Mouse (Mus musculus) liver, embryonic 16.5 days (tissue): Measurements from ENCODE around the gene Rnf8. TPM values are rescaled to one million over a fixed set of nuclear protein-coding genes. Genes with fewer than 3 reads are reported as not detected.

Source experiments
- ATAC-seq: fragments of 200-750 bp; cut with Nextera tagmentation; 2 replicates; pipeline ENCODE4 v1.8.0; 2017; ENCODE audit warnings: low read depth, mild to moderate bottlenecking, moderate number of reproducible peaks, moderate library complexity
- H3K27ac ChIP-seq: fragments of 300-500 bp; sonication (generic); 2 replicates; pipeline ENCODE4 v1.5.1; 2014; ENCODE audit warnings: mild to moderate bottlenecking, low read length
- H3K27me3 ChIP-seq: fragments of 300-500 bp; sonication (generic); 2 replicates; pipeline ENCODE4 v1.6.1; 2014; ENCODE audit warnings: low read depth, low read length, mixed read lengths; ENCODE audit not compliant: control insufficient read depth, insufficient read depth
- H3K36me3 ChIP-seq: fragments of 300-500 bp; sonication (generic); 2 replicates; pipeline ENCODE4 v1.6.1; 2014; ENCODE audit warnings: mild to moderate bottlenecking; ENCODE audit not compliant: control insufficient read depth, insufficient read depth
- H3K4me1 ChIP-seq: fragments of 300-500 bp; sonication (generic); 2 replicates; pipeline ENCODE4 v1.6.1; 2014; ENCODE audit warnings: low read depth, low read length, mixed read lengths; ENCODE audit not compliant: control insufficient read depth
- H3K4me2 ChIP-seq: fragments of 300-500 bp; sonication (generic); 2 replicates; pipeline ENCODE4 v1.6.1; 2014; ENCODE audit warnings: low read depth, low read length, mixed read lengths
- H3K4me3 ChIP-seq: fragments of 300-500 bp; sonication (generic); 2 replicates; pipeline ENCODE4 v1.5.1; 2014; ENCODE audit warnings: low read depth, mild to moderate bottlenecking, low read length
- H3K9ac ChIP-seq: fragments of 300-500 bp; sonication (generic); 2 replicates; pipeline ENCODE4 v1.6.1; 2014; ENCODE audit warnings: low read depth, low read length
- H3K9me3 ChIP-seq: fragments of 300-500 bp; sonication (generic); replicated peaks from 2 replicates; pipeline ENCODE4 v1.6.1; 2016; ENCODE audit warnings: low read length; ENCODE audit not compliant: control insufficient read depth
- WGBS: fragments of 180-500 bp; shearing (Covaris S2); extraction: QIAGEN DNeasy Blood & Tissue Kit; methylation state at CpG from one replicate; pipeline ENCODE4 v1.1.7; 2014; ENCODE audit not compliant: insufficient replicate concordance; 5-methylcytosine and 5-hydroxymethylcytosine counted together
- polyA plus RNA-seq: library from polyadenylated mRNA; unstranded; fragments of >200 nt; fragmentation: Nextera tagmentation; extraction: Ambion mirVana; gene quantifications from 2 replicates; pipeline ENCODE4 v1.2.1, GENCODE M21; 2015

Gene Rnf8
- polyA plus RNA-seq, 1 experiment from 2014 or later, result 30.5 TPM

DNA sequence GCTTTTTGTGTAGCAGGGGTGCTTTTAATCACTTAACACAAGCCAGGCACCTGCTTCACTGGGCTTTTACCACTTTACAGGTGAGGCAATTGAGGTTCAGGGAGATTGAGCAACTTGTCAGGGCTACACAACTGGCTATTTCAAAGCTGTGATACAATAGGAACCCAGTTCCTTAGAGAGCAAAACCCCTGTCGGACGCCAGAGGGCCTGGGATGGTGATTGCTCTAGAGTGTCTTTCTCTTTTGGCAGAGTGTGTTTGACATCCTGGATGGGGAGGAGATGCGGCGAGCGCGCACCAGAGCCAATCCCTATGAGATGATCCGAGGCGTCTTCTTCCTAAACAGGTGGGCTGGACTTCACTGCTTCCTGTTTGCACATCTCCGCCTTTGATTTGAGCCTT, 67.1 kb downstream of the Rnf8 start:
- H3K9ac ChIP-seq, result no peak overlapping the region
- WGBS, result 90% methylated on average over 9 of the region's 9 CpGs
- H3K4me3 ChIP-seq, result no peak overlapping the region
- H3K27me3 ChIP-seq, result no peaks in the 10 kb centered on the region
- ATAC-seq, result no peak
- H3K36me3 ChIP-seq, result peaks cover 64% of the 10 kb centered on the region
- H3K27ac ChIP-seq, result no peak overlapping the region
- H3K4me1 ChIP-seq, result peaks cover 29% of the 10 kb centered on the region
- H3K9me3 ChIP-seq, result no peaks in the 10 kb centered on the region
- H3K4me2 ChIP-seq, result no peak overlapping the region

DNA sequence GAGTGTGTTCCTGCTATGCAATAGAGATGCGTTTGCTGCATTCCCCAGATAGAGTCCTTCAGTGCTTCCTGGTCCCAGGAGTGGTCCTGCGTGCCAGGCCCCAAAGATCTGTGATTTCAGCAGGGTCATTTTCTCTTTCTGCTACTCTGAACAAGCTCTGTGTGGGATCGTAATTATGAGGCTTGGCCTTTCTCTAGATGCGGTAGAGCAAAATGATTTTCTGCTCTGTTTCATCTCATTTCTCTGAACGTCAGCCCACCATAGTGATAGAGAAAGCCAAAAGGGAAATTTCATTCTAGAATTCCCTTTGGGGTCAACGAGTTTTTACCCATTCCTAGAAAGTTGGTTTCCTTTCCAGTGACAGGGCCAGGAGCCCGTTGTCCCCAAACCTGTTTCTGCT, 67.7 kb downstream of the Rnf8 start:
- ATAC-seq, result no peak
- Histone ChIP-seq H3K27me3 (no peaks in the 10 kb centered on the region), H3K9ac (no peak overlapping the region), H3K4me1 (peaks cover 33% of the 10 kb centered on the region), H3K9me3 (no peaks in the 10 kb centered on the region), H3K4me2 (no peak overlapping the region), H3K4me3 (no peak overlapping the region), H3K36me3 (peaks cover 58% of the 10 kb centered on the region), H3K27ac (no peak overlapping the region)
- 83% methylated on average over 7 of the region's 7 CpGs for WGBS

DNA sequence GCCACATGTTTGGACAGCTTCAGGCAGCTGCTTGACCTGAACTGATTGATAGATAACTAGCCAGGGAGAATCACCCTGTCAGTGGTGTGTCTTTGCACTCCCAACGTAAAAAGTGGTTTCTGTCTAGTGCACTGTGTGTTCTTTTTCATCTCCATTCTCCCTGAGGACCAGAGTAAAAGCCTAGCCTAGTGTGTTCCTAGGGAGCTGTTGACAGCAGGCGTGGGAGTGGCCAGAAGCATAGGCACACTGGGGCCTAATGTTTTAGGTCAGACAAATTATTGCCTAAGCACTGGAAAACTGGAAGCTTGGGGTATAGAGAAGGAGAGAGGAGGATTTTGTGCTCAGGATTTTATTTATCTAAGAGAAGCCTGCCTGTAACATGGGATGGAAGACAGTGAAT, 68.5 kb downstream of the Rnf8 start:
- no peaks in the 10 kb centered on the region for H3K9me3 ChIP-seq
- H3K9ac ChIP-seq, result no peak overlapping the region
- H3K36me3 ChIP-seq, result peaks cover 59% of the 10 kb centered on the region
- peaks cover 40% of the 10 kb centered on the region for H3K4me1 ChIP-seq
- H3K4me3 ChIP-seq, result no peak overlapping the region
- no peaks in the 10 kb centered on the region for H3K27me3 ChIP-seq
- 72% methylated on average over 2 of the region's 2 CpGs for WGBS
- H3K4me2 ChIP-seq, result no peak overlapping the region
- H3K27ac ChIP-seq, result no peak overlapping the region
- ATAC-seq, result no peak

DNA sequence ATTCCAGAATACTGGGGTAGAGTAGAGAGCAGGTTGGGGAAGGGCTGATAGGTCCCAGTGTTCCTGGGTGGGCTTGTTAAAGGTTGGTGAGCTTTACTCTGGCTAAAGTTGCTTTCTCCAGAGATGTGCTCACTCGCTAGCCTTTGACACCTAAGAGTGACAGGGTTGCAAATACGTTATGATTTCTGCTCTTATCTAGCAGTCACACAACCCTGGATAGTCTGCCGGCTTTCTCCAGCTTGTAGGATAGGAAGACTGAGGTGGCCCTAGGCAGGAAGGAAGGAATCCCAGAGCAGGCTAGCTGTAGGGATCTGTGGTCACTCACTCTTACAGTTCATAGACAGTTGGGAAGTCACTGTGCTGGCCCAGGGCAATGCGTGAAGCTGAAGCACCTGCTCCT, 69.7 kb downstream of the Rnf8 start:
- no peaks in the 10 kb centered on the region for H3K27me3 ChIP-seq
- WGBS, result 39% methylated on average over 4 of the region's 4 CpGs
- H3K36me3 ChIP-seq, result peaks cover 55% of the 10 kb centered on the region
- H3K9me3 ChIP-seq, result no peaks in the 10 kb centered on the region
- H3K4me3 ChIP-seq, result no peak overlapping the region
- H3K4me2 ChIP-seq, result no peak overlapping the region
- peaks cover 40% of the 10 kb centered on the region for H3K4me1 ChIP-seq
- H3K27ac ChIP-seq, result no peak overlapping the region
- ATAC-seq, result peak; percentile 50; the same call in 1 of the 2 replicates
- H3K9ac ChIP-seq, result no peak overlapping the region

DNA sequence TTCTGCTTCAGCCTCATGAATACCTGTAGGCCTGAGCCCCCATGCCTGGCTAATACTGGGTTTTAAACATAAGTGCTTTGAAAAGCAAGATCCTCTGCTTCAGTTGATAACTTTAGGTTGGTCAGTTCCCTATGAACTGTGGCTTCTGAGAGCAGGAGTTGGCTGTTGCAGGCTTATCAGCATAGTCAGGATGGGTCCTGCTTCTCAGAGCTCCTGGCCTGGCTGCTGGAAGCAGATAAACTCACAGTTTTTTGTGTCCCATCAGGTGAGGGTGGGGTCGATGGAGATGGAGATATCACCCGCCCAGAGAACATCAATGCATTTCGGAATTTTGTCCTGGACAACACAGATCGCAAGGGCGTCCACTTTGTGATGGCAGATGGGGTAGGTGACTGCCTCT, 72.2 kb downstream of the Rnf8 start:
- no peak overlapping the region for H3K4me3 ChIP-seq
- no peaks in the 10 kb centered on the region for H3K27me3 ChIP-seq
- 48% methylated on average over 5 of the region's 5 CpGs for WGBS
- peaks cover 52% of the 10 kb centered on the region for H3K36me3 ChIP-seq
- no peak overlapping the region for H3K9ac ChIP-seq
- H3K9me3 ChIP-seq, result no peaks in the 10 kb centered on the region
- no peak overlapping the region for H3K4me2 ChIP-seq
- H3K4me1 ChIP-seq, result peaks cover 40% of the 10 kb centered on the region
- peak; percentile 87 for ATAC-seq
- H3K27ac ChIP-seq, result peak overlapping the region; percentile 60

DNA sequence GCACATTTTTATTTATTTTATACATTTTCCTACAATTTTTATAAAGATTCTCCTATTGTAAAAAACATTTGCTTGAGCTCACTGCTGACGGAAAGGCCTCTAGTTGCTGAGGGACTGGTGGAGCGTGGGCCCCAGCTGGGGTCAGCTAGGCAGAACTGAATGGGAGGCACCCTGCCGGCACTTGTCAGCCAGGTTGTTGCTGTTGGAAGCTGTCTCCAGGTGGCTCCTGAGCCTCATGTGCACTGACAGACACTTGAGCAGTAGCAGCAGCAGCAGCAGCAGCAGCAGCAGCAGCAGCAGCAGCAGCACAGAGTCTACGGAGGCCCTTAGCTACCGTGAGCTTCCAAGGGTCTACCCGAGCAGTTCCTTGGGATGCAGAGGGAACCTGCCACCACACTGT, 72.8 kb downstream of the Rnf8 start:
- Histone ChIP-seq H3K27me3 (no peaks in the 10 kb centered on the region), H3K4me1 (peaks cover 40% of the 10 kb centered on the region), H3K4me2 (no peak overlapping the region), H3K36me3 (peaks cover 47% of the 10 kb centered on the region), H3K27ac (no peak overlapping the region), H3K9me3 (no peaks in the 10 kb centered on the region), H3K4me3 (no peak overlapping the region), H3K9ac (no peak overlapping the region)
- no peak for ATAC-seq
- WGBS, result 74% methylated on average over 6 of the region's 6 CpGs

DNA sequence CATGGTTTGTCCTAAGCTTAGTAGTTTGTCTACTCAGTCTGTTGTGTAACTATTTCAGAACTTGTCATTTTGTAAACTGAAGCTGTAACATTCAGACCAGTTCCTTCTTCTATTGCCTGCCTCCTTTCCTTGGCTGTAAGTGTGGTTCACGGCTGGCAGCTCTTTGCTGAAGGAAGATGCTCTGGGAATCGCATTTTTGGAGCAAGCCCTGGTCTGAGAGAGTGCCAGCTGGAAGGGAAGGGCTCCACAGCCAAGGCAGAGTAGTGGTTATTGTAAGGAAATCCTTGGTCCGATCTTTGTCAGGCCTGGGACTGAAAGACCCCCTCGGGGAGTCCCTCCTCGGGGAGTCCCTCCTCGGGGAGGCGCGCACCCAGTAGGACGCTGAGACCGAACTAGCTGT, 74.0 kb downstream of the Rnf8 start:
- Histone ChIP-seq H3K36me3 (peaks cover 40% of the 10 kb centered on the region), H3K9ac (no peak overlapping the region), H3K9me3 (no peaks in the 10 kb centered on the region), H3K27me3 (no peaks in the 10 kb centered on the region), H3K4me3 (no peak overlapping the region), H3K4me1 (peaks cover 40% of the 10 kb centered on the region), H3K4me2 (no peak overlapping the region), H3K27ac (no peak overlapping the region)
- 93% methylated on average over 10 of the region's 10 CpGs for WGBS
- ATAC-seq, result no peak

DNA sequence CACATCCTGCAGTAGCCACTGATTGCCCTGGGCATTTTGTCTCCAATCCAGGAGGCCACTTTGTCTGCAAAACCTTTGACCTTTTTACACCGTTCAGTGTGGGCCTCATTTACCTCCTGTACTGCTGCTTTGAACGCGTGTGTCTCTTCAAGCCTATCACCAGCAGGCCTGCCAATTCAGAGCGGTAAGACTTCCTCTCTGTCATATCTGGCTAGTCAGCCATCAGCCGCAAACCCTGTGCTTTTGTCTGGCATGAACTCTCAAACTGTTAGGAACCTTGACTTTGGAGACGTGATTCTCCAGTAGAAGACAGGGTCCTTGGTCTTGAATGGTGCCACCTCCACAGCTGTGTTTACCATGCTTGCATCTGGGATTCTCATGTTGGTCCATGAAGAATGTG, 75.7 kb downstream of the Rnf8 start:
- peaks cover 25% of the 10 kb centered on the region for H3K4me1 ChIP-seq
- peaks cover 48% of the 10 kb centered on the region for H3K36me3 ChIP-seq
- H3K4me3 ChIP-seq, result no peak overlapping the region
- no peak overlapping the region for H3K4me2 ChIP-seq
- no peak for ATAC-seq
- no peaks in the 10 kb centered on the region for H3K27me3 ChIP-seq
- no peak overlapping the region for H3K27ac ChIP-seq
- H3K9me3 ChIP-seq, result no peaks in the 10 kb centered on the region
- no peak overlapping the region for H3K9ac ChIP-seq
- 47% methylated on average over 6 of the region's 6 CpGs for WGBS

DNA sequence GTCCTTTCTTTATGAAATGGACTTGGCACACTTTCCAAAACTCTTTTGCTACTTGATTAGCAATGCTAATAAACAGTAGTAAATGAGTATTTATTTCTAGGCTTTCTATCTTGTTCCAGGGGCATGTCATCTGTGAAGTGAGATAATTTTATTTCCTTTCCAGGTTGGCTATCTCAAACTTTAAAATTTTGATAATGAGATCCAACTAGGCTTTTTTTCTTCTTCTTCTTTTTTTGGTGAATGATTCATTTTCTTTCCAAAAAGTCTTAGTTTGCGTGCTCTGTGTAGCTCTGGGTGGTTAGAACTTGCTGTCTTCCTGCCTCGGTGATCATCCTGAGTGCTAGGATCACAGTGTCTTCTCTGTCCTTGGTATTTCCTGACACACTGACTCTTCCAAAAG, 78.2 kb downstream of the Rnf8 start:
- peaks cover 1% of the 10 kb centered on the region for H3K4me1 ChIP-seq
- 76% methylated on average over 2 of the region's 2 CpGs for WGBS
- no peak overlapping the region for H3K27ac ChIP-seq
- H3K36me3 ChIP-seq, result peaks cover 52% of the 10 kb centered on the region
- no peak for ATAC-seq
- H3K27me3 ChIP-seq, result no peaks in the 10 kb centered on the region
- no peak overlapping the region for H3K4me2 ChIP-seq
- H3K4me3 ChIP-seq, result no peak overlapping the region
- H3K9me3 ChIP-seq, result no peaks in the 10 kb centered on the region
- no peak overlapping the region for H3K9ac ChIP-seq

DNA sequence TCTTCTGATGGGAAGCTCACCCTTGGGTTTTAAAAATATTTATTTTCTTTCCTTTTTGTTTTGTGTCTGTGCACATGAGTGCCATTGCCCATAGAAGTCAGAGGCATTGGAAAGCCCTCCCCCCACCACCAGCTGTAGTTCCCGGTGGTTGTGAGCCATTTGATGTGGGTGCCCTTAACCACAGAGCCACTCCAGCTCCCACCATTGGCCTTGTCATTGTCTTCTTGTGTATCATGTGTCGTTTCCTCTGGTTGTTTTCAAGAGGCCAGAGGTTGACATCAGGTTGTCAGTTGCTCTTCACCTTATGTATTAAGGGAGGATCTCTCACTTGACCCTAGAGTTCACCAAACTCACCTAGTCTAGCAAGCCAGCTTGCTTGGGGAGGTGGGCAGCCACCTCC, 79.0 kb downstream of the Rnf8 start:
- H3K36me3 ChIP-seq, result peaks cover 52% of the 10 kb centered on the region
- no peaks in the 10 kb centered on the region for H3K27me3 ChIP-seq

More for the DNA sequence above, 79.0 kb downstream of the Rnf8 start:
- WGBS, result 53% methylated on average over 2 of the region's 2 CpGs
- H3K4me2 ChIP-seq, result no peak overlapping the region
- no peaks in the 10 kb centered on the region for H3K9me3 ChIP-seq
- no peak overlapping the region for H3K27ac ChIP-seq
- no peak overlapping the region for H3K9ac ChIP-seq
- no peak overlapping the region for H3K4me3 ChIP-seq
- no peaks in the 10 kb centered on the region for H3K4me1 ChIP-seq
- ATAC-seq, result no peak
